Mouse (Mus musculus) left cerebral cortex, postnatal 25 days (tissue): ENCODE data around the gene Qser1. TPM values are rescaled to one million over a fixed set of nuclear protein-coding genes. Genes with fewer than 3 reads are reported as not detected.
A peak's percentile ranks its signal among the peaks of the same experiment; 100 is the strongest.
"Not testable (repeated sequence)": the region's sequence is repeated elsewhere in the genome, so short reads cannot be mapped to it uniquely, and the experiment has no call there.

ENCODE experiments used
- DNase-seq, 2 experiments: peaks; one replicate each; pipeline ENCODE4 v3.0.0; 2022; ENCODE audit warnings: low spot score in 2 of 2, mixed read lengths in 1 of 2
- intact Hi-C: fragments of 180-260 bp; cut with DNase I; formaldehyde crosslinking; loops from one replicate; pipeline ENCODE4 v1.15.1; 2025
- total RNA-seq, 2 experiments: library from RNA; stranded (reverse); gene quantifications; 2 replicates each; pipeline ENCODE4 v1.2.3; 2021

Qser1 gene
- total RNA-seq, 2 experiments from 2014 or later, result 9.0 to 9.5 TPM

DNA sequence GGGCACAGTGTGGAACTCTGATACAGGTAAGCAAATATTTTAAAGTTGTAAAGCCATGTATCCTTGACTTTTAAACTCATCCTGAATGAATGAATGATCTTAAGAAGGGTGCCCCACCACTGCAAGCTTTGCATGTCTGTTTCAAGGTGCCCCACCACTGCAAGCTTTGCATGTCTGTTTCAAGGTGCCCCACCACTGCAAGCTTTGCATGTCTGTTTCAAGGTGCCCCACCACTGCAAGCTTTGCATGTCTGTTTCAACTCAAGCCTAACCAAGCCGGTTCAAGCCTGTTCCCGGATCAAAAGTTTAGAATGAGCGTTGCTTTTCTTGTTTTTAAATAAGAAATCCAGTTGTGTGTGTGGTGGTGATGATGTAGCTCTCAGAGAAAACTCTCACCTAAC lies 2.2 kb upstream of the Qser1 start:
- intact Hi-C loops, result not testable (repeated sequence)

DNA sequence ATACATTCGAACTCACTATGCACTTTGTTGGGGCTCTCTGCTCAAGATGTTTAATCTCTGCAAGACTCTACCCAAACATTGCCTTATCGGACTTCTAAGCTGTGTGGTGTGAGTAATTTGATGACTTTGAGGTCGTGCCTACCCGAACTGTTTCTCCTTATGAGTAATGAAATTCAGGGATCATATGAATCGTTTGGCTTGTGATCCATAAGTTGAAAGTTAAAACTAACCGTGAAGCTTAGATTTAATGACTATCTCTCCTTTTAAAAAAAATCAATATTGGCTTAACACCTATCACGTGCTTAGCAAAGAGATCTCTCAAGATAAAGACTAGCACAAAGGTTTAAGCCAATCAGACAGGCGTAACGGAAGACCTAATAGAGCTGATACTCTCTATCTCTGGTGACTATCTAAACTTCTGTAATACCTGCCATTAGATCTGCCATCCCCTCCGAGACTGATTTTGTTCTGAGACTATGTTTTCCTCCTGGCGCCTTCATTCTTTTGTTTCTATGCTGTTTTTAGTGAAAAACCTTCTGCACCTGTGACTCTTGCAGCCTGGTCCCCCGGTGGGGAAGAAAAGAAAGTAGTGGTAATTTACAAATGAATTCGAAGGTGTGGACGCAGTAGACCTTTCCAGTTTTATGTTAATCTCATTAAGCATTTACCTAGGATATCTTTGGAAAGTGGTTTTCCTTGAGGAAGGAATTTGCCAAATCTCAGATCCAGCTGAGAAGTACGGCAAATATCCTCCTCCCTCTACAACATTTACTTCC lies 1.2 kb upstream of the Qser1 start:
- DNase-seq, result no peak
- intact Hi-C loops, result no loop called here

More for the DNA sequence above, 2.2 kb upstream of the Qser1 start:
- DNase-seq, result not testable (repeated sequence)

DNA sequence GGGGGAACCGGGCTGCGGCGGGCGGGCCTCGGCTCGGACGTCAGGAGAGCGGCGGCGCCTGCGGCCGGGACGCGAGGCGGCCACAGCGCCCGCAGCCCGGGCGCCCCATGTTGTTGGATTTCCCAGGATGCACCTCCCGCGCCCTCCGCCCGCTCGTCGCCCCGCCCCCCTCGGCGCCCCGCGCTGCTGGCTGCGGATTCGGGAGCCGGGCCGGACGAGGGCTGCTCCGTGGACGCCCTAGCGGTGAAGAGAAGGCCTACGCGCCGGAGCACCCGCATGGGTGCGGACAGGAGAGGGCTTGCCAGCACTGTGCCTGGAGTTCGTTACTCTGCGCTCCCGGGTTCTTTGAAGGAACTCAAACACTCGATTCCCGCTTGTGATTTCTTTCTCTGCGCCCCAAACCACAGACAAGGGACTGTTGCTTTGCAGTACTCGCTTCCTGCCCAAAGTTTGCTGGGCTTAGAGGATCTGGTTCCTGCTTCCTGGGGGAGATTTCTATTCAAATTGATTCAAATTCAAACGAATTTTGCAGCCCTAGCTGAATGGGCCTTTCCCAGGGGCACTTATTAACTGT lies 393 bp upstream of the Qser1 start:
- peak; percentile 86 to 87 for DNase-seq
- intact Hi-C loops, result no loop called here

DNA sequence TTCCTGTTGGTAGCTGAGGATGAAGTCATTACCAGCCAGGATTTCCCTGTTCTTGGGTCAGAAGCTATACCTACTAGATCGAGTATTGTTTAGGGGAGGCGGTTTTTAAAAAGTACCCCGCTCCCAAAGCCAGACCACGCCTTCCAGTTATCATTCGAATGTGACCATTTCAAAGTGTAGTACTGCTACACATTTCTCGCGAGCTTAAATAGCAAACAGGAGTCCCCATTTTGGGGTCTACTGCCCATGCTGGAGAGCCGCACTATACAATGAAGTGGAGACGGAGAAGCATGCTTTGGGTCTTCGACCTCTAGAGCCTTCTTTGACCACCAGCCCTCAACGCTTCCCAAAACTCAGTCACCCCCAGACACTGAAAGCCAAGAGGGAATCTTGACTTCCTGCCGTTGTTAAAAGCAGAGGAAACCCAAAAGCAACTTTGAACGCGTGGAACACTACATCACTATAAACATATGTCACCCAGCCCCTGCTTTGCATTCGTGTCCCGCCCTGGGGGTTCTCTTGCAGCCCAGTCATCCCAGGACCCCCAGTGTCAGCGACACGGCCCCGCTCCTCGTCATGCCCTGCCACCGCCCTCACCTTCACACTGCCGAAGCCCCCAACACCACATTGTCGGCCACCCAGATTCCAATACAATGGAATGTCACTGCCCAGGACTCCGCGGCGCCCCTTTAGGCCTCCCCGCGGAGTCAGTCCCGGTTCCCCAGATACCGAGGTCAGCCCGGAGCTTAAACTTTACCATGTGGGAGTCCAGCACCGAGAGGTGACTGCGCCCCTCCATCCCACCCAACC lies 794 bp downstream of the Qser1 start:
- DNase-seq, result peak; percentile 22 to 26
- intact Hi-C loops, result no loop called here

DNA sequence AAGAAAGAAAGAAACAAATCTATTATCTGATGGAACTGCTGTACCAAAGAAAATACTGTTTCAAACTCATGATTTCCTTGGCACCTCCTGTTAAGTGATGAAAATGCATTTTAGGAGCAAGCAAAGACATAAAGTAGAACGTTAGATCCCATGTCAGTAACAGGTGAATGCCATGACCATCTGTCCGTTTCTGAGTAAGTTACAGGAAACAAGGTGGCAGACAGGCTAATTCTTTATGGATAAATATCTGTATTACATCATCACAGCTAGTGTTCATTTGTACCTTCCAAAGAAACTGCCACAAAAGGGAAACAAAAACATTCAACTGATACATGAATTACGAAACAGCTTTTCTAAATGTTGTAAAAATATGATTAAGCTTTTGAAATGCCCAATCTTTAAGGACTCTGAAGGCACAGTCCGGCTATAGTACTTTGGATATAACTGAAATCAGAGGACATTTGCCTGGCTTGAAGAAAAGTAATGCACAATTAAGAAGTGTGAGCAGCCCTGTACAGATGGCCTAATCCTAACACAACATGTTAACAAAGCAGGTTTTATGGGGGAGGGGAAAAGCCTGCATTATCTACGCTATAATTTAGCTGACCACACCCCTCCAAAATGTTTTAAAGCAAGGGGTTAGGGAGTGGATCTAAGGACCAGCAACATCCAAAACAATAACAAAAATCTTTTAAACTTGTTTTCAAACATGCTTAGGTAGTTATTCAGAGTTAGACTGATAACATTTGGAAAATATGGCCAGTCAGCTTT lies 2.2 kb downstream of the Qser1 start:
- no peak for DNase-seq
- intact Hi-C loops, result no loop called here

DNA sequence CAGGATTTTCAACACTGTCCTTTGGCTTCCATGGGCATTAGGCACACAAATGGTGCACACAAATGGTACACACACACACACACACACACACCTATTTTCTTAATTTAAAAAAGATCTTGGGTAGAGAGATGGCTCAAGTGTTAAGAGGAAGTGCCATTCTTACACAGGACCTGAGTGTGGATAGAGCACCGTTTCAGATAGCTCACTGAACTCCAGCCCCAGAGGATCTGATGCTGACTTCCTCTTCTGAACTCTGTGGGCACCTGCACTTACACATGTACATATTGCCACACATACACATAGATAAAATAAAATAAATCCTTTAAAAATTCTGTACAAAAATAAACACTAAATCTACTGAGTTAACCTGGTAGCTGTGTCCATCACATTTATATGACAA lies 11.1 kb downstream of the Qser1 start:
- intact Hi-C loops, result no loop called here

DNA sequence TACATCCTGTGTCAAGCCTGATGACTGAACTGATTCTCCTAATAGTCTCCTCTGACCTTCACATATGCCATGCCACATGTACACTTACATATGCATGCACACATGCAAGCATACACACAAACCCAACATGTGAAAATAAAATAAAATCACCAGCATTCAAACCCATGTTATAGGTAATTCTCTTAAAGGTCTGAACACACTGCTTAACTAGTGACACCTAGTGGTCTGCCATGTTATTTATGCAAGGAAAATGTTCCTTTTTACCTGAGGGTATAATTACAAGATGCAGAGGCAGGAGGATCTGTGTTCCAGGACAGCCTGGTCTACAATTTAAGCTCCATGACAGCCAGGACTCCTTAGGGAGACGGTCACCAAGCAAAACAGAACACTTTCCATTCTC lies 41.8 kb downstream of the Qser1 start:
- peak; percentile 24 to 58 for DNase-seq
- intact Hi-C loops, result loop anchor here (2.0 to 5.0 kb wide), 2 partner anchors 57 to 90 kb away; partner anchors contain the start of gene Pin1rt1

More for the DNA sequence above, 11.1 kb downstream of the Qser1 start:
- no peak for DNase-seq

DNA sequence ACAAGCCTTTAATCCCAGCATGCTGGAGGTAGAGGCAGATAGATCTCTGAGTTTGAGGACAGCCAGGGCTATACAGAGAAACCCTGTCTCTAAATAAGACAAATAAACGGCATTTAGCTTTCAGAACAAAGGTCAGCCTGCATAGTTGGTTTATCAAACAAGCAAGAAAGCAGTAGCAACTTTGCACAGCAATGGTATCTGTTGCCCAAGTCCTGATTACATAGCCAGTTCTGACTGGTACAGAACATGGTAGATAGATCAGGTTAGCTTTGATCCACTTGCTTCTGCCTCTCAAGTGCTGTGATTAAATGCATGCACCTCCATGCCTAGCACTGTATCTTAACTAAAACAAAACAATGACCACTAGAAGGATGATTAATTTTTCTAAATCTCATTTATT lies 47.9 kb downstream of the Qser1 start:
- intact Hi-C loops, result no loop called here
- DNase-seq, result no peak

DNA sequence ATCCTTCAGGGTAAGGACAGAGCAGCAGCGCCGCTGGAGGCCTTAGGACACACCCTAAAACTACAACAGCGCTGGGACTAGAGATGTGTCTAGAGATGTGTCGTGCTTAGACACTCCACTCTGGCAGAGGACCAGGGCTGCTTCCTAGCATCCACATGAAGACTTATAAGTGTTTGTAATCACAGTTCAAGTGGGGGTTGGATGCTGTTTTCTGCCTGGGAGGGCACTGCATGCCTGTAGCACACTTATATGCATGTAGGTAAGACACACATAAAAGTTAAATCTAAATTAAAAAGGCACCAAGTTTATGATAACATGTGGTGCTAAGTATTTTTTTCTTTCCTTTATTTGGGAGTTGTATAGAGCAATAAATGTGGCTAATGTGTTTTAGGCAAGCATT lies 52.5 kb downstream of the Qser1 start:
- DNase-seq, result no peak
- intact Hi-C loops, result no loop called here

DNA sequence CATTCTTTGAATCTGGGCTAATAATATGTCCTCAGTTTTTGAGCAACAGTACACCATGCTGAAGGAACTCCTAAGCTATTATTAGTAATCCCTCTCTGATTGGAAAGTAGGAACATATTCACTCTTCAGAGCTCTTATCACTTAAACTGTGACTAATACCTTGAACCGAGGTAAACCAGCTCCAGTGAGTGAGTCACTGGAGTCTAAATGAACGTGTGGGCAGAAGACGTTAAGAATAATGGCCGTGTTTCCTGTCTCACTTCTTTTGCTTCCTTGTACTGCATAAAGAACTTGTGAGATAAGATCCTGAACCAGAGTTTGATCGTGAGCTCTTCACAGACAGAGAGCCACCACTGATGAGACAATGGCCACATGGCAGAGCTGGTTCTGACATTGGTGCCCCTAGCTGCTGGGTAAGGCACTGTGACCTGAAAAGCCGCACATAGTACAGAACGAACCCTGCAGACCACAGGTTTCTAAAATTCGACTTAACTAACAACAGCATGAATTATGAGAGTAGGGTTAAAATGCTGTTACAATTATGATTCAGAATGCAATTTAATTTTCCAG lies 53.3 kb downstream of the Qser1 start:
- intact Hi-C loops, result no loop called here
- peak in 1 of 2 experiments; percentile 16 for DNase-seq

DNA sequence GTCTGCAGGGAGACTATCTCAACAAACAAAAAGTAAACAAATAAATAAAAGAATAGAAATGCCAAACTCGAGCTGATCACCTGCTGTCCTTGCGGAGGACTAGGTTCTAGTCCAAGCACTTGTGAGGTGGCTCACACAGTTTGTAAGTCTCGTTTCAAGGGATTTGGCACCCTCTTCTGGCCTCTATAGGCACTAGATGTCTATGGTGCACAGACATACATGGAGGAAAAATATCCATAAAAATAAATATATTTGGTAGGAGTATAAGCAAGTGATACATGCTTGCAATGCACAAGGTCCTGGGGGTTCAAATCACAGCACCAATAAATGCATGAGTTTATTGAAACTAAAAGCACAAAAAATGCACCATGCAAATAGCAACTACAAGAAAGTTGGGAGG lies 65.9 kb downstream of the Qser1 start:
- DNase-seq, result peak in 1 of 2 experiments; percentile 21
- intact Hi-C loops, result loop anchor here (5.0 kb wide), 1 partner anchor 63 kb away; no protein-coding TSS in a partner anchor

DNA sequence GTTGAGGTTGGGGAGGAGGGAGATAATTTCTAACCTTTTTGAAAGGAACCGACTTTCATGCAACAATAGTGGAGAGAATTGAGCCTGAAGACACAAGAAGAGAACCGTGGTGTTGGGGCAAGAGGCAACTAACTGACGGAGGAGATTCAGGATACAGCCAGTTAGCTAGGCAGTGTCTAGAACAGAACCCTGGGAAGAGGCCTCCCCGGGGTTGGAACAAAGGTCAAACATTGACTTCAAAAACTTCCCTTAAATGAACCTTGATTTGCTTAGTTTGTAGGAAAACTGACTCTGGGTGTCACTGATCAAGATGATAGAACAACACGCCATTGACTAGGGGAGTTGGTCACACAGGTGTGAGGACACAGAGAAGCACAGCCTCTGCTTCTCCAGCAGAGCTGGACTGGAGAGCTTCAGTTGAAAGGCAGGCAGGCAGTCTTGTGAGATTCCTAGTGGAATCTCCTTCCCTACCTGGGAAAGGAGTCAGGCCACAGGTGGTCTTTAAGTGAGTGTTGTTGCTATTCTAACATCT lies 67.8 kb downstream of the Qser1 start:
- DNase-seq, result no peak
- intact Hi-C loops, result no loop called here

DNA sequence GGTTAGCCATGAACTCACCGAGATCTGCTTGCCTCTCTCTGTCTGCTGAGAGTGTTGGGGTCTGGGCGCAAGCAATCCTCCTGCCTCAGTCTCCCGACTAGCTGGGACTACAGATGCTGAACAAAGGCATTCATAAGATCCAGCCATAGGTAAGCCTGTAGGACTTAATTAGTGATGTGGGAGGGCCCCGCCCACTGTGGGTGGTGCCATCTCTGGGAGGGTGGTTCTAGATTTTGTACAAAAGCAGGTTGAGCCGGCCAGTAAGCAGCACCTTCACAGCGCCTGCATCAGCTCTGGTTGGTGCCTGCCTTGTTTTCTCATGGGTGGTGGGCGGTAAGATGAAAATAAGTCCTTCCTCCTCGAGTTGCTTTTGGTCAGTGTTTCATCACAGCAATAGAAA lies 70.3 kb downstream of the Qser1 start:
- intact Hi-C loops, result no loop called here
- DNase-seq, result peak in 1 of 2 experiments; percentile 22

DNA sequence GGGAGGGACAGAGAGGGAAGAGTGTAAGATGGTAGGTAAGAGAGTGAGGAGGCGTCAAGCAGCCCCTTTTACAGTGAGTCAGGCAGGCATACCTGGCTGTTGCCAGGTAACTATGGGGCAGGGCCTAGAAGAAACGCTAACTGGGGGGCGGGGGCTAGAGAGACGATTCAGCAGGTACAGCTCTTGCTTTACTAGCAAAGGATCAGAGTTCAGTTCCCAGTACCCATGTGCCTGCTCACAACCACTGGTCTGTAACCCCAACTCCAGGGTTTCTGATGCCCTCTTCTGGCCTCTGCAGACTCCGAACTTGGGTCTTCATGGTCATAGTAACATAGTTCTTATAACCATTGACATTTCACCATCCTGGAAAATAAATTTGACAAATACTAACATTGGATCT lies 72.6 kb downstream of the Qser1 start:
- intact Hi-C loops, result no loop called here
- no peak for DNase-seq

DNA sequence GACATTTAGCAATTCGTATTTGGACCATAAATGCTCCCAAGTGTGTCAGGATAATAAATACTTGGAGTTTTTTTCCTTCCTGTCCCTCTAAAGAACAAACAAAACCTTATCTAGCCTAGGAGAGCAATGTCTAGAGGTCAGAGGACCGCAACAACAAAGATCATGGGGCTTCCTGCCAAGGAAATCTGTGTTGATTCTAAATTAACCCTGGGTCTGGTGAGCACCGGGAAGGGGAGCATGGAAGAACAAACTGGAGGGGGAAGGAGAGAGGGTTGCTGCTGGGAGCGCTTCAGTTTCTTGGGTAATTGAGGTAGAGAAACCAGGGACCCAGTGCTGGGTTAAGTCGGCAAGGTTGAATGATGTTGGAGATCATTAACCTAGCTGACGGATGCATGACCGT lies 73.4 kb downstream of the Qser1 start:
- intact Hi-C loops, result no loop called here
- no peak for DNase-seq

DNA sequence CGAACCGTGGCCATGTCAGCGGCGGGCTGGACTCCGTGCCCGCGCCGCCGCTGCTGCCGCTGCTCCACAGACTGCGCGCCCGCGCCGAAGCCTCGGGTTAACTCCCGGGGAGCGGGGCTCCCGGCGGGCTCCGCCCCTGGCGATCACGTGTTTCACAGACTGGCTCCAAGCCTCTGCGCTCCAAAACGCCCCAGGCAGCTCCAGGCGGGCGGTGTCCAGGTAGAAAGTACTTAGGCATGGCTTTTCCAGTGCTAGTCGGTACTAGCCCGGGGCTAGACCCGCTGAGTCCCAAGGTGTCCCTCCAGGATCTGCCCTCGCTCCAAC lies 73.9 kb downstream of the Qser1 start, which contains the start of gene Depdc7:
Gene Depdc7 (minus strand): TSS at position 138 of the 324 bp plus-strand sequence.
- peak; percentile 82 to 85 for DNase-seq
- intact Hi-C loops, result no loop called here

DNA sequence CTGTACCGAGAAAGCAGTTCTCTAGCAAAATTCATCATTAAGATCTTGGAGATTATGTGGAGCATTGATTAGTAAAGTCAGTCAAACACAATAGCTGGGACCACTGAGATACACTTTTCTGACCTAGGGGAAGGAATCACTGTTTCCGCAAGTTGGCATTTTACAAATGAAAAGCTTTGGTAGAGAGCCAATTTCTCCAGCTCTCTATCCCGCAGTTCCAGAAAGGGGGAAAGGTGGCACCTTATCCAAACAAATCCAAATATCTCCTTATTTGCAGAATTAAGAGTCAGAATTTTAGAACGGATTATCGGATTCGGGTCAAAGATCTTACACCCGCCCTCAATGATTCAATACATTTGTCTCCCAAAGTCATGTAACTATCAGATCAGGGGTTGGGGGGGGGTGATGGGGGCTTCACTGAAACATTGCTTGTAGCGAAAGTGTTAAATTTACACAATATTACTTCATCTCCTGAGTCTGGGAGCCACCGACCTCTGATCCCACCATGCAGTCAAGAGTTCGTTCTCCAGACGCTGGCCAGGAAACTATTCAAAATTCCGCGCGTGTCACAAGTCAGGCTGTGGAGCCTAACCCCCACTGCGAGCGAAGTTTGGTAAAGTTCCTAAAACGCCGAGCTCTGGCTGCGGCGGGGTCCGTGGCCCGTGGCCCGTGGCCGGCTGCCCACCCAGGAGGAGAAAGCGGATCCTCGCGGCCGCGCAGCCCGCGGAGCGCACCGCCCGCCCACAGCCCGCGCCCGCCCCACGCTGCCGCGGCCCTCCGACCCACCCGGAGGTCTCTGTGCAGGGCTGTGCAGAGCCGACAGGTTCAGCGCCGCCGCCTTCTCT lies 74.4 kb downstream of the Qser1 start:
- intact Hi-C loops, result no loop called here
- DNase-seq, result no peak

DNA sequence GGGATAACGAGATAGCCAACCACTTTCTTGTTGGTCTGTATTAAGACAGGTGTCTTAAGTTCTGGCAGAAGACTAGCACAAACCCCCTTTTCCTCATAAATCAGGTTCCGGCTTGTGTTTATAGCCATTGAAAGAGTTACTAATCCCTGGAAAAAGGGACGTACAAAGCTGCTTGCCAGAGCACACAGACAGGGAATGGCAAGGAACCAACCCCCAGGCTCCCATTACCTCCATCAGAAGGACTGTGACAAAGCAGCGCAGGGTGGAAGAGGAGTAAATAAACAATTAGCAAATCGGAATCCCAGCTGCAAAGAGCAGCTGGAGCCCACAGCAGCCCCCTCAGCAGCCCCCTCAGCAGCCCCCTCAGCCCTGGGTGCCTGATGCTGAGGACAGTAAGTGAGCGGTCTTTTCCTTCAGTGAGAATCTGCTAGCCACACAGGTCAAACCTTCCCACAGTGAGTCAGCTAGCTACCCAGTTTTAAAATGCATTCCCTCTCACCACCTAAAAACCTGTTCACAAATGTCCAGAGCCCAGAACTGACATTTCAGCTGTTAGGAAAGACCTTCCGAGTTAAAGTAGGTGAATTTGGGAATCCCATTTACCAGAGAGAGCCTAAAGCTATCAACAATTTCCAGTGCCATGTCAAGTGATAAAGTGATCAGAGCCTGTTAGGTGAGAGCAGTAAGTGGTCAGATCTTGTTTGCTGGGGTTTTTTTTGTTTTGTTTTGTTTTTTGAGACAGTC lies 75.4 kb downstream of the Qser1 start:
- intact Hi-C loops, result no loop called here
- no peak for DNase-seq
